In genomic region chrX:136238118-136238517, GRCm38 (mm10) we compare ENCODE assay signal across 9 mouse cellular contexts. TPM values are rescaled to one million over a fixed set of nuclear protein-coding genes. Genes with fewer than 3 reads are reported as not detected.
DNase-seq lines count a peak whose midpoint lies in the region; ATAC-seq and TF ChIP-seq lines count a peak whose summit lies in the region.
"Had no signal": no experiment of that assay in that cellular context is flagged by ENCODE, and none has a peak within 500 bp of the region (broad histone marks: within the 10 kb centered on the region; RNA-seq: fewer than 3 reads in every experiment).

No protein-coding gene starts in this region.

- no peaks in the 10 kb centered on the region for H3K79me2 ChIP-seq in heart, adult 2 months (replicated peaks; ENCODE audit: control insufficient read depth, insufficient read depth, low read length)

- DNase-seq in heart, adult 2 months = peak in 1 of 2 experiments; percentile 23
- DNase-seq in heart, adult 11 months = no peak
- DNase-seq in ovary, postnatal 14 days (ENCODE audit: low spot score) = peak; percentile 6
- no peak for DNase-seq in ovary, postnatal 36 days (ENCODE audit: low spot score)
- DNase-seq in T-cell, adult 2 months (ENCODE audit: low spot score) = peak; percentile 19
- DNase-seq in right cerebral cortex, postnatal 14 days = peak; percentile 45
- DNase-seq in ovary, adult 18-20 months (ENCODE audit: low spot score) = no peak

- no peak overlapping the region for H3K4me3 ChIP-seq in heart, adult 2 months
- H3K4me3 ChIP-seq: hindbrain, embryonic 15.5 days had no signal

- no peak overlapping the region for H3K9ac ChIP-seq in heart, adult 2 months (ENCODE audit: low read depth, low read length)
- H3K9ac ChIP-seq: hindbrain, embryonic 15.5 days had no signal

- H3K27ac ChIP-seq in heart, adult 2 months = no peak overlapping the region
- H3K27ac ChIP-seq: hindbrain, embryonic 15.5 days had no signal

- TF ChIP-seq POLR2A in heart, adult 2 months (IDR thresholded peaks at IDR 0.05; ENCODE audit: insufficient read depth, low read depth, low read length) = no peak

- no peaks in the 10 kb centered on the region for H3K27me3 ChIP-seq in heart, adult 2 months (ENCODE audit: control insufficient read depth, insufficient read depth, low read length)

- peak; percentile 58 for ATAC-seq in inflammation-experienced regulatory T-cells, adult 6 months

- H3K36me3 ChIP-seq in heart, adult 2 months (ENCODE audit: control insufficient read depth, insufficient read depth, low read length) = no peaks in the 10 kb centered on the region
- H3K36me3 ChIP-seq: hindbrain, embryonic 15.5 days had no signal

- no peaks in the 10 kb centered on the region for H3K4me1 ChIP-seq in heart, adult 2 months (ENCODE audit: control insufficient read depth, insufficient read depth, low read length)
- H3K4me1 ChIP-seq: hindbrain, embryonic 15.5 days had no signal

- 44% methylated on average over 3 of the region's 3 CpGs for WGBS in heart, adult 2 months

- TF ChIP-seq EP300 in heart, adult 2 months (IDR thresholded peaks at IDR 0.05; ENCODE audit: insufficient read depth, low read depth, low read length) = no peak

- intact Hi-C loops in heart, adult 2 months (cut with DNase I) = loop anchor here (5.0 kb wide), 1 partner anchor 84 kb away; no protein-coding TSS in a partner anchor

- TF ChIP-seq CTCF in heart, adult 2 months (IDR thresholded peaks at IDR 0.05) = peak; percentile 79

RNA-seq across cellular contexts. Expression of gene Tceal9, which starts 6.8 kb away (rescaled TPM):
- total RNA-seq in heart, adult 2 months (2021) = 10 to 100 TPM; 22.6 to 25.6 TPM
- polyA plus RNA-seq in heart, adult 2 months (2012; rRNA removed) = 6.3 and 17.8 TPM in 2 replicates
- 10 to 100 TPM; 59.1 to 92.8 (median 64.8) TPM for polyA plus RNA-seq in inflammation-experienced regulatory T-cells, adult 6 months (2017; shearing (Covaris generic))

RNA-seq across cellular contexts. Expression of gene Bex1, which starts 22.8 kb away (rescaled TPM):
- 1 to 10 TPM; 1.8 to 3.7 TPM for total RNA-seq in heart, adult 2 months (2021)
- polyA plus RNA-seq in heart, adult 2 months (2012; rRNA removed) = 2.0 and 2.4 TPM in 2 replicates
- polyA plus RNA-seq in inflammation-experienced regulatory T-cells, adult 6 months (2017; shearing (Covaris generic)) = not detected

RNA-seq across cellular contexts. Expression of gene Tceal7, which starts 23.5 kb away (rescaled TPM):
- under 1 TPM; 0.34 to 0.86 TPM for total RNA-seq in heart, adult 2 months (2021)
- polyA plus RNA-seq in heart, adult 2 months (2012; rRNA removed) = 0.18 TPM in 1 of 2 replicates, not detected in the other
- not detected for polyA plus RNA-seq in inflammation-experienced regulatory T-cells, adult 6 months (2017; shearing (Covaris generic))

RNA-seq across cellular contexts. Expression of gene Bex3, which starts 31.9 kb away (rescaled TPM):
- 1 to 10 TPM; 8.7 to 9.1 TPM for total RNA-seq in heart, adult 2 months (2021)
- polyA plus RNA-seq in heart, adult 2 months (2012; rRNA removed) = 8.6 and 13.8 TPM in 2 replicates
- polyA plus RNA-seq in inflammation-experienced regulatory T-cells, adult 6 months (2017; shearing (Covaris generic)) = 100 to 1,000 TPM in 1 of 3 experiments, 10 to 100 TPM in 2; 63.7 to 102 (median 77.7) TPM

RNA-seq across cellular contexts. Expression of gene Tceal5, which starts 34.4 kb away (rescaled TPM):
- under 1 TPM; 0.26 to 0.68 TPM for total RNA-seq in heart, adult 2 months (2021)
- polyA plus RNA-seq in heart, adult 2 months (2012; rRNA removed) = 0.14 TPM in 1 of 2 replicates, not detected in the other
- polyA plus RNA-seq in inflammation-experienced regulatory T-cells, adult 6 months (2017; shearing (Covaris generic)) = not detected

Comparison
In these comparisons a context has a peak if more than half of its experiments do, and no peak if none do; other contexts are left out.
1. DNase-seq: peak in ovary, postnatal 14 days (single experiment), T-cell, adult 2 months (single experiment) and right cerebral cortex, postnatal 14 days (single experiment); none in heart, adult 11 months (single experiment), ovary, postnatal 36 days (single experiment) and ovary, adult 18-20 months (single experiment).